8 mouse cellular contexts compared by ENCODE assay signal in the genomic region with DNA sequence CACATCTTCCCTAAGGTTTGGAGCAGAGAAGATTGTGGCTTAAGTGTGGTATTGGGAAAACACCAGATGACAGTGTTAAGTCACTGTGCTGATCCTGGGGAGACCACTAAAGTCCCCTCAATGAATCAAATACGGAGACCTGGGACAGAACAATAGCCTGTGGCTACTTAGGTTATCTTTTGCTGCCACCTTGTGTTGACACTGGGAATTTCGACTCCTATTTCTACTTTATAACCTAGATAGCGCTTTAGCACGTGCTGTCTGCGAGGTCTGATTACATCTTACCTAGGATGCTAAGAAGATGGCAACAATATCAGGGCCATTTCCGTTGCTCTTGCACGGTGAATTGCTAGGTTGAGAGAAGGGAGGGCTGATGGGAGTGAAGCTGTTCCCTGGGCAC. TPM values are rescaled to one million over a fixed set of nuclear protein-coding genes. Genes with fewer than 3 reads are reported as not detected.
DNase-seq lines count a peak whose midpoint lies in the region; ATAC-seq and TF ChIP-seq lines count a peak whose summit lies in the region.

No protein-coding gene starts in this region.

- H3K27me3 ChIP-seq in G1E (ENCODE audit: insufficient read depth, low read length): peaks cover 32% of the 10 kb centered on the region
- H3K27me3 ChIP-seq in embryonic facial prominence, embryonic 14.5 days (replicated peaks; ENCODE audit: control insufficient read depth, insufficient read depth, low read length): peaks cover 5% of the 10 kb centered on the region
- H3K27me3 ChIP-seq in lung, embryonic 14.5 days (ENCODE audit: insufficient read depth, low read length): peaks cover 10% of the 10 kb centered on the region

- no peak overlapping the region for H3K4me2 ChIP-seq in embryonic facial prominence, embryonic 14.5 days (ENCODE audit: low read depth, low read length)
- peak overlapping the region; percentile 8; the same call in 1 of the 2 replicates for H3K4me2 ChIP-seq in lung, embryonic 14.5 days

- 1% methylated on average over 7 of the region's 7 CpGs for WGBS in embryonic facial prominence, embryonic 14.5 days
- WGBS in lung, embryonic 14.5 days: under 1% methylated on average over 7 of the region's 7 CpGs

- DNase-seq in G1E (ENCODE audit: low spot score): peak; percentile 42
- peak; percentile 91 for DNase-seq in brain, adult 2 months (ENCODE audit: low read depth, low spot score)
- DNase-seq in embryonic facial prominence, embryonic 14.5 days (ENCODE audit: low spot score): peak; percentile 92
- DNase-seq in layer of hippocampus, adult 18-20 months (ENCODE audit: low spot score in 2 of 2): peak; percentile 54 to 93
- peak; percentile 97 for DNase-seq in lung, embryonic 14.5 days
- DNase-seq in thymus, postnatal 4 days: peak; percentile 76

- no peaks in the 10 kb centered on the region for H3K9me3 ChIP-seq in G1E (replicated peaks)
- no peaks in the 10 kb centered on the region for H3K9me3 ChIP-seq in embryonic facial prominence, embryonic 14.5 days (ENCODE audit: control insufficient read depth, low read length)
- H3K9me3 ChIP-seq in lung, embryonic 14.5 days (ENCODE audit: low read depth, low read length): no peaks in the 10 kb centered on the region

- no peaks in the 10 kb centered on the region for H3K36me3 ChIP-seq in G1E (replicated peaks)
- H3K36me3 ChIP-seq in embryonic facial prominence, embryonic 14.5 days (ENCODE audit: control insufficient read depth, insufficient read depth, low read length): no peaks in the 10 kb centered on the region
- H3K36me3 ChIP-seq in lung, embryonic 14.5 days (ENCODE audit: insufficient read depth): no peaks in the 10 kb centered on the region

- no peak overlapping the region for H3K9ac ChIP-seq in embryonic facial prominence, embryonic 14.5 days (ENCODE audit: low read depth, low read length)
- no peak overlapping the region for H3K9ac ChIP-seq in lung, embryonic 14.5 days

- peak; percentile 18; the same call in 1 of the 2 replicates for ATAC-seq in G1E (ENCODE audit: extremely low read depth, insufficient number of reproducible peaks, low FRiP score, poor library complexity, severe bottlenecking)
- ATAC-seq in embryonic facial prominence, embryonic 14.5 days (ENCODE audit: low read depth): peak; percentile 64
- ATAC-seq in hematopoietic stem cell, adult 5-6 weeks (replicated peaks in 1 of 2; ENCODE audit: insufficient read depth in 1 of 2, low FRiP score in 2 of 2, low TSS enrichment in 1 of 2, low read depth in 1 of 2, poor library complexity in 2 of 2, severe bottlenecking in 2 of 2): peak; percentile 71 to 72; a peak in 3 of 4 replicates
- peak; percentile 9; the same call in 1 of the 2 replicates for ATAC-seq in lung, embryonic 14.5 days (ENCODE audit: insufficient read depth)
- peak; percentile 57; the same call in 1 of the 2 replicates for ATAC-seq in neutrophil, adult 5-6 weeks (ENCODE audit: extremely low read depth, insufficient number of reproducible peaks, low FRiP score, poor library complexity, severe bottlenecking)

- no peak overlapping the region for H3K4me3 ChIP-seq in G1E (ENCODE audit: low read depth, low read length)
- H3K4me3 ChIP-seq in embryonic facial prominence, embryonic 14.5 days (ENCODE audit: low read depth, low read length): no peak overlapping the region
- H3K4me3 ChIP-seq in lung, embryonic 14.5 days (ENCODE audit: low read depth, low read length): no peak overlapping the region

- TF ChIP-seq CTCF in G1E (IDR thresholded peaks at IDR 0.05; ENCODE audit: low read depth, low read length): peak; percentile 30; the same call in 1 of the 2 replicates
- TF ChIP-seq CTCF in lung, embryonic 14.5 days (IDR thresholded peaks at IDR 0.05; ENCODE audit: low read depth): peak; percentile 83

- no peak overlapping the region for H3K27ac ChIP-seq in embryonic facial prominence, embryonic 14.5 days (replicated peaks; ENCODE audit: low read depth, low read length)
- H3K27ac ChIP-seq in lung, embryonic 14.5 days (ENCODE audit: low read depth): no peak overlapping the region

- peaks cover 14% of the 10 kb centered on the region for H3K4me1 ChIP-seq in G1E (ENCODE audit: insufficient read depth, low read depth, low read length)
- peaks cover 3% of the 10 kb centered on the region; the same call in 1 of the 2 replicates for H3K4me1 ChIP-seq in embryonic facial prominence, embryonic 14.5 days (ENCODE audit: control insufficient read depth, insufficient read depth, low read length)
- no peaks in the 10 kb centered on the region for H3K4me1 ChIP-seq in lung, embryonic 14.5 days (ENCODE audit: insufficient read depth)

RNA-seq across cellular contexts. Expression of gene Sec14l5, which starts 1.3 kb away (rescaled TPM):
- total RNA-seq in G1E (2014; fragmentation: Nextera tagmentation) (not detected in 2 replicates), G1E (2017) (under 0.01 and 0.11 TPM in 2 replicates)
- not detected in 2 replicates for polyA plus RNA-seq in G1E (2012)
- 0.22 and 0.36 TPM in 2 replicates for polyA plus RNA-seq in embryonic facial prominence, embryonic 14.5 days (2014; fragmentation: Nextera tagmentation; extraction: Ambion mirVana)
- total RNA-seq in hematopoietic stem cell, adult 5-6 weeks (2017): not detected in 2 replicates
- total RNA-seq in layer of hippocampus, adult 18-20 months (2021): 10 to 100 TPM in 1 of 2 experiments, 1 to 10 TPM in 1; 7.3 to 10.6 TPM
- 0.49 and 0.86 TPM in 2 replicates for polyA plus RNA-seq in lung, embryonic 14.5 days (2014; fragmentation: Nextera tagmentation; extraction: Ambion mirVana)
- total RNA-seq in neutrophil, adult 5-6 weeks (2017): 0.35 and 0.37 TPM in 2 replicates

RNA-seq across cellular contexts. Expression of gene Ppl, which starts 13.3 kb away (rescaled TPM):
- total RNA-seq in G1E (2014; fragmentation: Nextera tagmentation): not detected in 2 replicates
- total RNA-seq in G1E (2017): 0.06 and 0.11 TPM in 2 replicates
- polyA plus RNA-seq in G1E (2012): not detected in 2 replicates
- 15.3 and 19.3 TPM in 2 replicates for polyA plus RNA-seq in embryonic facial prominence, embryonic 14.5 days (2014; fragmentation: Nextera tagmentation; extraction: Ambion mirVana)
- total RNA-seq in hematopoietic stem cell, adult 5-6 weeks (2017): not detected in 2 replicates
- 1 to 10 TPM; 3.3 to 4.1 TPM for total RNA-seq in layer of hippocampus, adult 18-20 months (2021)
- polyA plus RNA-seq in lung, embryonic 14.5 days (2014; fragmentation: Nextera tagmentation; extraction: Ambion mirVana): 3.7 and 4.7 TPM in 2 replicates
- 1.2 and 2.2 TPM in 2 replicates for total RNA-seq in neutrophil, adult 5-6 weeks (2017)

RNA-seq across cellular contexts. Expression of gene Nagpa, which starts 58.2 kb away (rescaled TPM):
- total RNA-seq in G1E (2014; fragmentation: Nextera tagmentation): 9.7 and 12.3 TPM in 2 replicates
- total RNA-seq in G1E (2017): 31.3 and 31.6 TPM in 2 replicates
- polyA plus RNA-seq in G1E (2012): 21.6 and 22.0 TPM in 2 replicates
- polyA plus RNA-seq in embryonic facial prominence, embryonic 14.5 days (2014; fragmentation: Nextera tagmentation; extraction: Ambion mirVana): 14.5 and 18.3 TPM in 2 replicates
- total RNA-seq in hematopoietic stem cell, adult 5-6 weeks (2017): 25.4 and 37.1 TPM in 2 replicates
- 10 to 100 TPM; 12.0 to 15.9 TPM for total RNA-seq in layer of hippocampus, adult 18-20 months (2021)
- 20.8 and 23.3 TPM in 2 replicates for polyA plus RNA-seq in lung, embryonic 14.5 days (2014; fragmentation: Nextera tagmentation; extraction: Ambion mirVana)
- 36.6 and 54.4 TPM in 2 replicates for total RNA-seq in neutrophil, adult 5-6 weeks (2017)

Comparison
In these comparisons a context has a peak if more than half of its experiments do, and no peak if none do; other contexts are left out.
1. ATAC-seq: peak in every context shown above with its lines; median percentile 72 in hematopoietic stem cell, adult 5-6 weeks; 64 in embryonic facial prominence, embryonic 14.5 days; 57 in neutrophil, adult 5-6 weeks; 18 in G1E; 9 in lung, embryonic 14.5 days.
2. DNase-seq: peak in every context shown above with its lines; median percentile 97 in lung, embryonic 14.5 days; 92 in embryonic facial prominence, embryonic 14.5 days; 91 in brain, adult 2 months; 76 in thymus, postnatal 4 days; 74 in layer of hippocampus, adult 18-20 months; 42 in G1E.